Mouse (Mus musculus) olfactory bulb, adult 2 months (tissue): ENCODE results near the gene Diras1. TPM values are rescaled to one million over a fixed set of nuclear protein-coding genes. Genes with fewer than 3 reads are reported as not detected.

Source experiments
- H3K27ac ChIP-seq: fragments of 200-500 bp; 2 replicates; pipeline ENCODE4 v1.5.1; 2012; ENCODE audit warnings: low read depth, low read length; ENCODE audit not compliant: insufficient read depth
- H3K4me1 ChIP-seq: fragments of 200-500 bp; 2 replicates; pipeline ENCODE4 v1.6.1; 2012; ENCODE audit warnings: low read length; ENCODE audit not compliant: control insufficient read depth, insufficient read depth
- H3K4me3 ChIP-seq: fragments of 200-500 bp; 2 replicates; pipeline ENCODE4 v1.5.1; 2012; ENCODE audit warnings: mild to moderate bottlenecking, low read depth, low read length, moderate library complexity; ENCODE audit not compliant: insufficient read depth
- CTCF ChIP-seq: fragments of 200-500 bp; IDR thresholded peaks from 2 replicates; pipeline ENCODE4 v1.5.1; 2012; ENCODE audit warnings: low read depth, mild to moderate bottlenecking, low read length, moderate library complexity; ENCODE audit not compliant: insufficient read depth
- POLR2A ChIP-seq: fragments of 200-500 bp; IDR thresholded peaks from 2 replicates; pipeline ENCODE4 v1.6.1; 2012; ENCODE audit warnings: mild to moderate bottlenecking, low read depth, low read length, moderate library complexity; ENCODE audit not compliant: insufficient read depth
- WGBS: fragments of 180-500 bp; shearing (Covaris S2); methylation state at CpG from one replicate; pipeline ENCODE4 v1.1.7; 2018; 5-methylcytosine and 5-hydroxymethylcytosine counted together
- polyA plus RNA-seq: library from polyadenylated mRNA; stranded (reverse); fragments of >200 nt; gene quantifications from 2 replicates; pipeline ENCODE4 v1.2.4, GENCODE M21; 2012; ENCODE audit warnings: low replicate concordance; ENCODE audit not compliant: missing spikeins, insufficient read depth, insufficient read length

The Diras1 gene
- polyA plus RNA-seq, 1 experiment: not detected

GRCm38 (mm10) chr10:80971533-80971932 is 53.9 kb downstream of the Diras1 start:
- no peak for TF ChIP-seq POLR2A
- TF ChIP-seq CTCF: no peak
- H3K4me3 ChIP-seq: no peak overlapping the region
- WGBS: 87% methylated on average over 15 of the region's 15 CpGs
- no peak overlapping the region for H3K27ac ChIP-seq
- H3K4me1 ChIP-seq: peaks cover 13% of the 10 kb centered on the region

- 86% methylated on average over 8 of the region's 8 CpGs for WGBS
- no peak overlapping the region for H3K27ac ChIP-seq
These were observed 55.3 kb downstream of the Diras1 start for GRCm38 (mm10) chr10:80970159-80970558.

More at GRCm38 (mm10) chr10:80970159-80970558, 55.3 kb downstream of the Diras1 start:
- TF ChIP-seq POLR2A (no peak), CTCF (no peak)
- Histone ChIP-seq H3K4me3 (no peak overlapping the region), H3K4me1 (peaks cover 13% of the 10 kb centered on the region)

Other genes with a start within 250 kb of the Diras1 start
- not detected in 2 replicates for gene Sf3a2, start 227.5 kb downstream of the Diras1 start, polyA plus RNA-seq
- not detected in 2 replicates for gene Plekhj1, start 227.0 kb downstream of the Diras1 start, polyA plus RNA-seq
- gene Amh, start 220.4 kb downstream of the Diras1 start, polyA plus RNA-seq: not detected in 2 replicates
- not detected in 2 replicates for gene Jsrp1, start 212.2 kb downstream of the Diras1 start, polyA plus RNA-seq
- gene Oaz1, start 199.0 kb downstream of the Diras1 start, polyA plus RNA-seq: 801 TPM in 1 of 2 replicates, not detected in the other
- gene Lingo3, start 181.6 kb downstream of the Diras1 start, polyA plus RNA-seq: not detected in 2 replicates
- gene Lsm7, start 170.5 kb downstream of the Diras1 start, polyA plus RNA-seq: not detected in 2 replicates
- gene Sppl2b, start 170.4 kb downstream of the Diras1 start, polyA plus RNA-seq: not detected in 2 replicates
- not detected in 2 replicates for gene Tmprss9, start 153.8 kb downstream of the Diras1 start, polyA plus RNA-seq
- gene Timm13, start 124.7 kb downstream of the Diras1 start, polyA plus RNA-seq: not detected in 2 replicates
- not detected in 2 replicates for gene Lmnb2, start 107.4 kb downstream of the Diras1 start, polyA plus RNA-seq
- not detected in 2 replicates for gene Gadd45b, start 95.6 kb downstream of the Diras1 start, polyA plus RNA-seq
- gene Gng7, start 10.7 kb downstream of the Diras1 start, polyA plus RNA-seq: not detected in 2 replicates
- not detected in 2 replicates for gene Slc39a3, start 11.8 kb upstream of the Diras1 start, polyA plus RNA-seq
- not detected in 2 replicates for gene Sgta, start 34.5 kb upstream of the Diras1 start, polyA plus RNA-seq
- gene Thop1, start 44.4 kb upstream of the Diras1 start, polyA plus RNA-seq: not detected in 2 replicates
- not detected in 2 replicates for gene Creb3l3, start 73.2 kb upstream of the Diras1 start, polyA plus RNA-seq
- not detected in 2 replicates for gene Map2k2, start 80.3 kb upstream of the Diras1 start, polyA plus RNA-seq
- gene Zbtb7a, start 109.6 kb upstream of the Diras1 start, polyA plus RNA-seq: 77.0 TPM in 1 of 2 replicates, not detected in the other
- not detected in 2 replicates for gene Pias4, start 142.3 kb upstream of the Diras1 start, polyA plus RNA-seq
- gene Eef2, start 151.0 kb upstream of the Diras1 start, polyA plus RNA-seq: 423 and 2,167 TPM in 2 replicates
- gene Dapk3, start 157.3 kb upstream of the Diras1 start, polyA plus RNA-seq: not detected in 2 replicates
- gene 4930442H23Rik, start 158.2 kb upstream of the Diras1 start, polyA plus RNA-seq: not detected in 2 replicates
- not detected in 2 replicates for gene Nmrk2, start 176.4 kb upstream of the Diras1 start, polyA plus RNA-seq
- not detected in 2 replicates for gene Atcay, start 205.2 kb upstream of the Diras1 start, polyA plus RNA-seq
- gene Zfr2, start 207.5 kb upstream of the Diras1 start, polyA plus RNA-seq: not detected in 2 replicates
- gene Matk, start 227.3 kb upstream of the Diras1 start, polyA plus RNA-seq: not detected in 2 replicates
- gene Mrpl54, start 241.3 kb upstream of the Diras1 start, polyA plus RNA-seq: not detected in 2 replicates
- gene Apba3, start 241.3 kb upstream of the Diras1 start, polyA plus RNA-seq: not detected in 2 replicates